Mouse (Mus musculus): ENCODE data around the gene Ube2ql1. TPM values are rescaled to one million over a fixed set of nuclear protein-coding genes. Genes with fewer than 3 reads are reported as not detected.

Gene Ube2ql1
- polyA plus RNA-seq, 2 experiments from 2014 or later = not detected

DNA sequence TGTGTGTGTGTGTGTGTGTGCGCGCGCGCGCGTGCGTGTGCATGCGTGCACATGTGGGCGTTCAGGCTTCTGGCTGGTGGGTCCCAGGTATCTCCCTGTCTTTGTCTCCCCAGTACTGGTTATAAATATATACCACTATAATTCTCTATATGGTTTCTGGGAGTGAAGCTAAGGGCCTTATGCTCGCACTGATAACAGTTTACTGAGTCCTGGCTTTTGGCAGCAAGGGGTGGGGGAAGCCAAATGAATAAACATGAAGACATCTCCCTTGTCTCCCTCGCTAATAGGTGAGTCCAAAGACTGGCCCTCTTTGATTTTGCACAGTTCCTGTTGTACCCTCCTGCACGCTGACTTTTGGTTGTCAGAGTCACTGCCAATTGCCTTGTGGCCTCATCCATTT, 32.2 kb downstream of the Ube2ql1 start:
- no peak for ATAC-seq

DNA sequence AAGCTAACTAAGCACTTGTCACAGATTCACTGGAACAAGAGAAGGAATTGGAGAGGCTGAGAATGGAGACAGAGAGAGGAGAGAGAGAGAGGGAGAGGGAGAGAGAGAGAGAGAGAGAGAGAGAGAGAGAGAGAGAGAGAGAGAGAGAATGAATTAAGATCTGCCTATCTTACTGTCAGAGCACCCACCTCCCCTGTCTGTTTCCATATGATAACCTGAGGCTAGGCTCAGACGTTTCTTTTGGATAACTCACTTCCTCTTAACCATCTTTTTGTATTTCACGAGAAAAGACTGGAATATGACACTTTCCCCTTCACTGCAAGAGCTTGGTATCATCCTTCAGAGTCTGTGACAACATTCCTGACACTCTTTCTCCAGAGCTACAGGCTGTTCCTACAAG, 32.8 kb downstream of the Ube2ql1 start:
- ATAC-seq = no peak

DNA sequence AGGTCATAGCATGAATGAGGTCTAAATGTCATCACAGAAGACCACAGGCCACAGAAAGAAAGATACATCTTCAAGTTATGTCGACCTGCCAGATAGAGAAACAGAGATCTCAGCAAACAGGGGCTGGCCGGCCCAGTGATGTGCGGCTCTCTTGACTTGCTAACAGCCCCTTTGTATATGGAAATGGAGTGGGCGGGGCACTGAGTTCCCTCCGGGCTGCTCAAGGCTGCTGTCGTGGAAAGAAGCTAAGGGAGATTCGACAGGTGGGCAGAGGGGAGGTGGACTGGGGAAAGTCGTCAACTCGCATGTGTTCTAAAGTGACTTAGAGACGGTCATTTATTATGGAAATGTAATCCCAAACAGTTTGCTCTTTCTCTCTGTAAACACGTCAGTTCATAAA, 36.2 kb downstream of the Ube2ql1 start:
- no peak for ATAC-seq

DNA sequence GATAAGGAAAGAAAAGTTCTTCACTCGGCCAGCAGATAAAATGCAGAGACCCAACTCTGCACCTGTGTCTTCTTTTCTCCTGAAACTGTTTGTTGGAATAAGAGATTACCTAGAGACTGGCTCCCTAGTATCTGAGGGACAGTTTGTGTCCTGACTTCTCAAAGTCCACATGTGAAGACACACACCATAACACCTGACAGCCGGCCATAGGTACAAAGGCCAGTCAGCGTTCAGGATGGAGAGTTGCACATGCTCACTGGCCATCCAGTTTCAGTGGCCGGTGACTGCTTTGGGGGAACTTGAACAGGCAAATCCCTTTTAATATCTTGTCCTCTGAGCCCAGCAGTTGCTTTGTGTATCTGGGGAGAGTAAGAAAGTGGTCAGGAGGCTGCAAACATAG, 38.3 kb downstream of the Ube2ql1 start:
- ATAC-seq = no peak

DNA sequence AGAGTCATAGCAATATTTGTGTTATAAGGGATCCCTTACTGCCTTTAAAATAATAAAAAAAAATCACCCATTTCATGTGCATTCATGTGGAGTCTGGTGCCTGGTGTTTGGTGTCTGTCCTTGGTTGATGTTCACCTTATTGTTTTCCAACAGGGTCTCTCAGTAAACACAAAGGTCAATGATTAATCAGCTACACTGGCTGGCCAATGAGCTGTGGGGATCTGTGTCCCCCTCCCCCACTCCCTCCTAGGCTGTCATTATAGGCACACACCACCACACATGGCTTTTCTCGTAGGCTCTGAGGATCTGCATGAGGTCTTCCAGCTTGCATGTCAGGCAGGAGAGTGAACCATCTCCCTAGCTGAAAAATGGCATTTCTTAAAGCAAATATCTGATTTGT, 38.9 kb downstream of the Ube2ql1 start:
- no peak for ATAC-seq

DNA sequence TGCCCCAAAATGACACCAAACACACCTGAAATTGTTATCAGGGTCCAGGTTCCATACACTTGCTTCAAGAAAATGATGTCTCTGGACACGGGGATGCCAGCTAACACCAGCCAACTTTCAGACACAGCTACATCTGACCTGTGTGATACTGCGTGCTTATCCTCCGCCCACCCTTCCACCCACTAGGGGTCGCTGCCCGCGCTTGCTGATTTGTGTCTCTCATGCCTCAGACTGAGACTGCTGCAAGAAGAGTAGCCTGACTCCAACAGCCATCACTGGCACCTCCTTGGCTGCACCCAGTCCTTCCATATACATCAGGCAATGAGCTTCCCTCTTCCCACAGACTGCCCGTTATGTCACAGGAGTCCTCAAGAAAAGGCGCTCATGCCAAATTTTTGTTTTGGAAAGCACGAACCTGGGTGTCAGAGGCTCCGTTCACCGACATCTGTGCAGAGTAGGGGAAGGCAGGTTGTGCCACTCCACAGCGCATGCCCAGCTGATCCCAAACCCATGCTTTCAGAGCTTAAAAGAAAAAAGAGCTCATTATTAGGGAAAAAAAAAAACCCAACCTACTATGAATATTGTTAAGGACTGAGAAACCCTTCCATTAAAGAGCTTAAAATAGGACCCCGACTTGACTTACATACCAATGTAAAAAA, 43.2 kb downstream of the Ube2ql1 start:
- no peak for ATAC-seq

DNA sequence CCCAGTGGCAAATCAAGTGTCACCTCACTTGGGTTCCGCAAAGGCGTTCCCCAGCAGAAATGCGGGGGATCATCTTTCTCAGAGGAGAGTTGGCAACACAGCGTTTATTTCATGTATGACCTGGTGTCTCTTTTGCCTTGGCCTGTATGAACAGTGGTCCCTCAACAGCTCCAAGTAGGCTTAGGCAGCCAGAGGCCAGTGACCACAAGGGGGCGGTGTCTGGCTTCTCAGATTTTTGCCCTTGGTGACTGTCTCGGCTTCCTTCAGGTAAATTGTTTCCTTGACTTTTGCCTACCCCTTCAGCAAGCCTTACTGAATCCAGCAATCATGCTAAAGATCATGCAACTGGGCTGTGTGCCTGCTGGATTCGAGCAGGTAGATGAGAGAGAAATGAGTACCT, 48.6 kb downstream of the Ube2ql1 start:
- no peak for ATAC-seq

DNA sequence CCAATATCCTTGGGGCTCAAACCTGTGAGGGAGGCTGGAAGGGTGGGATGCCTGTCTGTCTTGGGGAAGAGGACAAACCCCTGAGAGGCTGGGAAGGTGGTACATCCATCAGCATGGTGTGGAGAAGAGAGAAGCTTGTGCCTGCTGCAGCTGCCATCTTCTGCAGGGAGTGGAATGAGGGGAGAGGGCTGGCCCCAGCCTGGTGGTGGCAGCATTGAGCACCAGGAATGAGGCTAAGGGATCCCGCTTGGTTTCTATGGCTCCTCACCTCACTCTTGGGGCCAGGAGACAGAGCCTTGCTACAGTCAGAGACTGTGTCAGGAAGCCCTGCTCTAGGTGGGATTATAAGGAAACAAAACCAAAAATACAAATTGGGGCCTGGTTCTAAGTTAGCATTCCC, 52.7 kb downstream of the Ube2ql1 start:
- no peak for ATAC-seq

DNA sequence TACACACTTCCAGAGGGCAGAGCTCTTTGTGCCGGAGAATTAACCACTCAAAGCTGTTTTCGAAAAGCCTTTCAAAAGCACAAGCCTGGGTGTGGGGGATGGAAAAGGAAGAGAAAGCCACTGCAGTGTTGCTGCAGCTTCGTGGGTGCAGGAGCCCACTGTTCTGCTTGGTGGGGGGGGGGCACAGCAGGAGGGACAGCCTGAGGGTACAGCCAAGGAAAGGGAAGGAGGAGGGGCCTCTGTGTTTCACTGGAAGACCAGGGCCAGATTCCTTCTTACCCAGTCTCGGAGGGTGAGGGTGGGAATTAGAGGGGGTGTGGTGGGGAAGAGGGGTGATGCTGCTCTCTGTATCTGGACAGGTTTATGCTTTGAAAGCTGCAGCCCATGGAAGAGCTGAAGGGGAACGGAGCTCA, 54.3 kb downstream of the Ube2ql1 start:
- no peak for ATAC-seq

DNA sequence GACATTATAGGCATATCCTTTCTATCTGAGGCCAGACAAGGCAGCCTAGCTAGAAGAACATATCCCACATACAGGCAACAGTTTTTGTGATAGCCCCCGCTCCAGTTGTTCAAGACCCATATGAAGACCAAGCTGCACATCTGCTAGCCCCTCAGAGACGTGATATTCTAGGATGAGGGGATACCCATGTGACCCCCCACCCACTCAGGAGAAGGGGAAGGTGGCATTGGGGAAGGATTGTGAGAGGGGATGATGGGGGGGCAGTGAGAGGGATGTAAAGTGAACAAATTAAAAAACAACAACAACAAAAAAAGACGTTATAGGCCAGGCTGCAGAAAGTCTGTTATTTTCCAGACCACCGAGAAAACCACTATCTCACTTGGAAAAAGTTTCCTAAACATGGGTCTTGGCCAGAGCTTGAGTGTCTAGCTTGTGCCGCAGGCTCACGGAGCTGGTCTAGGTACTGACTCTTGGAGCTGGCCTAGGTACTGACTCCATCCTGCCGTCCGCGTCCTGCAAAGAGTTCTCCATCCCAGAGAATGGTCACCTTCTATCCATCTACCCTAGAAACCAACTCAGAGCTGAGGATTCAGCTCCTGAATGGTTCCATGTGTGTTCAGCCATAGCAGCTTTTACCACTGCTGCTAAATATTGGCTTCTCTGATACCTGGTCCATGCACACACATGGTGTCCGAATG, 65.6 kb downstream of the Ube2ql1 start:
- no peak for ATAC-seq

DNA sequence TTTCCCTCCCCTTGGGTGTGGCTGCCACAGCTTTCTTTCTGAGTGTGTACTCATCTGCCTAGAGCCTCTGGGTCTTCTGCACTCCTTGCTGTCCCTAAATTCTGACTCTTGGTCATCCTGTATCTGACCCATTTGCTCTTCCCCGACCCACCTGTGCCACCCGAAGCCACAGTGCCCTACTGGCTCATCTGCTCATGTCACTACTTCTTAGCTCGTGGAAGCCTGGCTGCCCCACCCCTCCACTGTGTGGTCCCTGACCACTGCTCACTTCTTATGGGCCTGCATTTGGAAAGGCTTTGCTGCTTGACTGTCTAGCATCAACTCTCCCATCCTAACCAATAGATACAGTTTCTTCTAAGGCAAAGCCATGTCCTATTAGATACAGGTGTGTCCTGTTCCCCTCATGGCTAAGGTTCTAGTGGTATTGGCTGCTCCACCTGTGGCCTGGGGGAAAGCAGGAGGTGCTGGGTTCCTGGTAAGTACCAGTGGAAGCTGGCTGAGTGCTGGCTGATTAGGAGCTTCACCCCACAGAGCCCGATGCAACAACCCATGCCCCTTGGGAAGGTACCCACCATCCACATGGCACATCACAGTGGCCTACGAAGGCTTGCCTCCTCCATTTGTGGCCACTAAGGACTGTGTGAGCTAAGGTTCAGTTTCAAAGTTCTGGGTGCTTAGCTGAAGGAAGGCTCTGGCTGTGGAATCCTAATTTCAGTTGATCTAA, 66.3 kb downstream of the Ube2ql1 start:
- ATAC-seq = no peak

DNA sequence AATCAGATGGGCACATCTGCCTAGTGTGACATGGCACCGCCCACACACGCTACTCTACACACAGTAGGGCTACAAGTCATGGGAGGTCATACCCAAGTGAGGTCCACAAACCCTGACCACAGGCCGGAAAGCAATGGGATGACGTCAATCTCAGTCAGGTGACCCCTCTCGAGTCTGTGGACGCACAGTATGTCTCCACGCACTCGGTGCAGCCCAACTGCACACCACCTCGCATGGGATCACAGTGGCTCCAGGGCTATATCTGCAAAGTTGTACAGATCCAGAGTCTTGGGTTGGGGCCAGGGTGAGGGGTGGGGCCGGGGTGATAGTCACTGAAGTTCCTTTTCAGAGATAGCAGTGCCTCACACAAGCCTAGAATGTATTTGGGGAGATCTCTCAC, 67.1 kb downstream of the Ube2ql1 start:
- ATAC-seq = no peak

DNA sequence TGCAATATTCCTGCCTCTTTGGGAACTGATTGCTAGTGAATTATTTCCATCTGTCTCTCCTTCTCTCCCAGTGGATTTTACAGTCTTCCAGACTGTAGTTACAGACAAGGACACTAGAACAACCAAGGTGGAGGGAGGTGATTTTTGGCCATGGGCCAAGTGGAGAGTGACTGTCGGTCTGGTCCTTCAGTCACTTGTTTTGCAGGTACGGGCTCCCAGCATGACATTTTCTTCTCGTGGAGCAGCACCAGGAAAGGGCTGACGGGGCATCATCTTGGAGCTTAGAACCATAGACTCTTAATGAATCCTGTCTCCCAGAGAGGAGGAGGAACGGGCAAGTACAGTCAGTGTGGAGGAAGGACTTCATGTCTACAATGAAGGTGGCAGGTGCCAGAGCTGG, 67.6 kb downstream of the Ube2ql1 start:
- no peak for ATAC-seq

DNA sequence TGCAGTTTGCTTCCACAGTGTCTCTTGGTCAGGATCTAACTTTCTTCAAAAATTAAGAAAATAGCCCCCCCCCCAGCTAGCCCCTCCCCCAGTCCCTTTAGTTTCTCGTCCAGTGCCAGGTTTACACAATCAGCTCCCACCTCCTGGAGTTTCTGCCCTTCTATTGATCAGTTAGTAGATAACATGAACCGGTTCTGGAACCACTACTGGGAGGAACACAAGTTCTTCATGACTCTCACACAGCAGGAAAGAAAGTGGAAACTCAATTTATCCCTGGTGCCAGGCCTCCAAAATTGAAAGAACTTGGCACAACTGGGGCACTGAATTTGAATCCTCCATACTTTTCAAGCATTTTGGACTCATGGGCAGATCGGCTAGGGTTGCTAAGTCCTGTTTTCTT, 85.2 kb downstream of the Ube2ql1 start:
- ATAC-seq = no peak

Other genes with a start within 250 kb of the Ube2ql1 start
- gene Nsun2, start 206.1 kb downstream of the Ube2ql1 start, polyA plus RNA-seq (2017; shearing (Covaris generic)) = 10 to 100 TPM; 26.3 to 30.7 TPM
- gene Tent4a, start 205.3 kb downstream of the Ube2ql1 start, polyA plus RNA-seq (2017; shearing (Covaris generic)) = 1 to 10 TPM; 4.4 to 5.6 TPM
- 1 to 10 TPM in 1 of 2 experiments, under 1 TPM in 1; 0.32 to 1.9 TPM for gene Srd5a1, start 128.4 kb downstream of the Ube2ql1 start, polyA plus RNA-seq (2017; shearing (Covaris generic))
- gene Med10, start 62.5 kb upstream of the Ube2ql1 start, polyA plus RNA-seq (2017; shearing (Covaris generic)) = 100 to 1,000 TPM; 160 to 164 TPM